Mouse (Mus musculus) embryo, embryonic 11.5 days (tissue): ENCODE data around the gene Tcp11.

Experiments
- DNase-seq: peaks from one replicate; pipeline ENCODE4 v3.0.0-alpha.2; 2012; ENCODE audit warnings: low read depth, low spot score

Tcp11 gene

DNA sequence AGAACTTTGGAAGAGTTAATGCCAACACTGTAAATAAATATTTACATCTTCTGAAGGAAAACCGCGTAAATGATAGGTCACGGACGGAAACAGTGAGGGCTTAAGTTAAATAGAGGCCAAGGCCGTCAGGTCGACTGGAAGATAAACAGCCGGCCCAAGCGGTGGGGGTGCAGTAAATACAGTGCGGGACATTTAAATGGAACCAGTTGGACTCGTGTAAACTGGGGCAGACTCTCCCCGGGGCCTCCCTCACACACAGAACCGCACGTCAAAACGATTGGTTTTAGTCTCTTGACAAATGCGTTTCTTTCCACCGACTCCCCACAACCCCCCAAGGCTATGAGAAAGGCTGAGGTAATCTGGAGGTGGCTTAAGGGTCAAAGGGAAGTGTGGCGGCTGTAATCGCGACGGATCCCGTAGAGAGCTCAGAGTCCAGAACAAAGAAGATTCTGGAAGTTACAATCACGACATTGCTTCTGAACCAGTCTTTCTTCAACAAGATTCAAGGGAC, 4.0 kb upstream of the Tcp11 start:
- DNase-seq = no peak

DNA sequence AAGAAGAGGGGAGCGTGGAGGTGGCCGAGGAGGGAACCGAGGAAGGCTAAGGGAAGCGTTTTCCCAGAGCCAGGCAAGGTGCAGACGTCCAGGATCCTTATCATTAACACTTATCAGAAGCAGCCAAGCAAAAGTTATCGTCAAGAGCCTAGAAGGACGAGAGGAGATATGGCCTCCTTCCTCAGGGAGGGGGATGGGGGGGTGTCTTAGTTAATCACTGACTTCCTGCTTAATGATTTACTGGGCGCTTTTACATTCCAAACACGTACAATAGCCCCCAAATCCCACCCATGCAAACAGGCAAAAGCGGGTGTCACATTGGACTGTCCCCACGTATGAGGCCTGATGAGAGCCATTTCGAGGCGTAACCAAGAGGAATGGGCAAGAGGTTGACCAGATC, 2.4 kb upstream of the Tcp11 start:
- DNase-seq = no peak

DNA sequence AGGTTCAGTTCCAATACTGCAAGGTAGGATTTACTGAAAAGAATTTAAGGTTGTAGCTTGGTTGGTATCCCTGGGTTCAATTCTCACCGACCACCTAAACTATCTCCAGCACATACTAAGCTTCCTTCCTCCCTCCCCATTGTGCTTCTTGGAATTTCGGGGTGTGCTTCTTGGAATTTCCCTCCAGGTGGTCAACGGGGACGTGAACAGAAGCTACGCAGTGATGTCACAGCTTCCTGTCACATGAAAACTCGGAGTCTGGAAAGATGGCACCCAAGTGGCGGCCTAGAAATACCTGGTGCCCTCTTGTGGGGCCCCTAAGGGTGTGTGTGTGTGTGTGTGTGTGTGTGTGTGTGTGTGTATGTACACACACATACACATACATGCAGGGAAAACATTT, 1.4 kb upstream of the Tcp11 start:
- DNase-seq = no peak

DNA sequence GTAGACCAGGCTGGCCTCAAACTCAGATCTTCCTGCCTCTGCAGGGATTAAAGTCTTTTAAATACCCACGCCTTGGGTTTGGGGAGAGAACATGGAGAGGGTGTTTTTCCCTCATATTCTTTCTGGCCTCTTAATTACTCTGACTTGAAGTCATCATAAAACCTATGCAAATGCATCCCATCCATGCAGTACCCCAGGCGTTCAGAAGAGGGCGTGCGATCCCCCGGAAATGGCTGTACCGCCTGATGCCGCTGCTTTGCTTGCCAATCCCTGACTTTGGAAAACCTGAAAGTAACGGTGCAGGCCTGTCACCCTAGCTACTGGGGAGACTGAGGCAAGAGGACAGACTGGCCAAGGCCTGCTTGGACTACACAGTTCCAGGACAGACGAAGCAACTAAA, 946 bp upstream of the Tcp11 start:
- DNase-seq = no peak

DNA sequence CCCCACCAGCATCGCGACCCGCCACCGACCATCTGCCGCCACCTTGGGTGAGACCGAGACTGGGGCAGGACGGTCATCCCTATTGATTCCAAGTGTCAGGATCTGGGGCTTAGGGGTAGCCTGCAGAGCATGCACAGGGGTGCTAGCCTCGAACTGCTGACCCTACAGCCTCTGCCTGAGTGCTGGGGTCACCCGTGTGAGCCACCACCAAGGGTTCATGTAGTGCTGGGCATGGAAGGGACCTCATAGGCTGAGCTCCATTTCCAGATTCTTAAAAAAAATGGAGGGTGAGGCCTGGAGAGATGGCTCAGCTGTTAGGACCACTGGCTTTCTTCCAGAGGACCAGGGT, 352 bp upstream of the Tcp11 start:
- DNase-seq = no peak

DNA sequence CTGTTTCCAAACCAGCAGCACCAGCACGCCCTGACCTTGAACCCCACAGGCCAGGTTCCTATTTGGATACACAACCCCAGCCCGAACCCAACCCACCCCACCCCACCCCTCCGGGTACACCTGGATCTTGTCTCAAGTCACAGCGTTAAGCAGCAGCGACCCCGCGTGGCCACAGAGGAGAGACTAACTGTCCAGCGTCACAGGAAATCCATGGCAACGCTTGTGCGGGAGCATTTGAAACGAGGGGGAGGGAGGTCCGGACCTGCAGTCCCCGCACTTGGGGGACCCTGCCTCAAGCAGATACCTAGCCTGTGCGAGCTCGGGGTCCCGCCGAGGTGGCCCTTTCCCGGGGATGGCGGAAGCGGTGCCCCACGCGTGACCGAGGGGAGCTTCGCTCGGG, 821 bp downstream of the Tcp11 start:
- DNase-seq = peak; percentile 89

DNA sequence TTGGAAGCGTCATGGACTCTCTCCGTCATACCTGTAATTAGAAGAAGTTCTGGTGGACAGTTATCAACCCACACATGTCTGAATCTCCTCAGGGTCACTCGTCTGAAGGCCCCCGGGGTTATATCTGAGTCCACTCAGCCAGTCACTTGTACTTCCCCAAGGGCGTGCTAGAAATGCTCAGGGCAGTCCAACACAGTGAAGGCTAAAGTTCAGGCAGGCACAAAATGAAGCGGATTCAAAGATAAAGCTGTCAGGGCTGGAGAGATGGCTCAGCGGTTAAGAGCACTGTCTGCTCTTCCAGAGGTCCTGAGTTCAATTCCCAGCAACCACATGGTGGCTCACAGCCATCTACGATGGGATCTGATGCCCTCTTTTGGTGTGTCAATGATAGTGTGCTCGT, 2.4 kb downstream of the Tcp11 start:
- DNase-seq = no peak

DNA sequence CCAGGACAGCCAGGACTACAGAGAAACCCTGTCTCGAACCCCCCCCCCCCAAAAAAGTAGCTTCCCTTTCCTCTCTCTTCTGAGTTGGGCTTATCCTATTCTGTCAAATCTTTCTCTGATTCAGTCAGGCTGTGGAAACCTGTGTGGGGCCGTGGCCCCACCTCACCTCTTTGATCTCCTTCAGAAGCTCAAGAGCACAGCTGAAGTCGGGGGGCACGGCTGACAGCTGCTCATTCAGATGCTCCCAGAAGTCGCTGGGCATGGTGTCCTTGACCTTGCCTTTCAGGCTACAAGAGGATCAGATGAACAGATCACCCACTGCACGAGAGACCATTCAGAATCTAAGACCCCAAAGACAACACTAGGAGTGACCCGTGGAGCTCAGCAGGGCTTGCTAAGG, 6.0 kb downstream of the Tcp11 start:
- DNase-seq = no peak

DNA sequence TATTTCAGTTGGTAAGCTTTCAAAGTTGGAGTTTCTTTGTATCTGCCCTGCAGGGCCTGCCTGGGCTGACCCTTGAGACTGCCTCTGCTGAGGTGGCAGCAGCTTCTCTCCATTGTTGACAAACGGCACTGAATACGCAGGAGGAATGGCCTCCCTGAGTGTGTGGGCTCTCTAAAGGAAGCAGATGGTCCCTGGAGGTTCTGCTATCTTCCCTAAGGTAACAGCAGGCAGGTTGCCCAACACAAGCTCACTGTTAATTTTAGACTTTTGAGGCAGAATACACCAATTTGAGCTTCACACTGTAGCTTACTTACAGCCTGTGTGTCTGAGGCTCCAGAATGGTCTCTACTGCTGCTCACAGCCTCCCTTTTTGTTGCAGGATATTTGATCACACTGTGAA, 7.7 kb downstream of the Tcp11 start:
- no peak for DNase-seq

DNA sequence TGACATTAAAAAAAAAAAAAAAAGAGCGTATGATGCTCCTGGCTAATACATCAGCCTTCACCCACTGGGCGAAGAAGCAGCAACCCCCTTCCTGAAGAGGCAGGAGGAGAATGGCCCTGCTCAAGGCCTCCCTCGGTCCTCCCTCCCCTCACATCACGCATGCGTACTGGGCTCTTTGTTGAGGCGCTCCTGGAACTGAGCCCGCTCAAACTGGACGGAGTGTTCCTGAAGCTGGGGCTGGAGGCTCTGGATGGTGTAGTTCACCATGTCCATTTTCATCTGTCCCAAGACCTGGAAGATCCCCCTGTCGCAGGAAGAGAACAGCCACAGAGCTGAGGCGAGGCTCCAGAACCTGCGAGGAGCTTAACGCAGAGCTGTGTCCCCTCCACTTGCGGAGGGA, 10.2 kb downstream of the Tcp11 start:
- no peak for DNase-seq

DNA sequence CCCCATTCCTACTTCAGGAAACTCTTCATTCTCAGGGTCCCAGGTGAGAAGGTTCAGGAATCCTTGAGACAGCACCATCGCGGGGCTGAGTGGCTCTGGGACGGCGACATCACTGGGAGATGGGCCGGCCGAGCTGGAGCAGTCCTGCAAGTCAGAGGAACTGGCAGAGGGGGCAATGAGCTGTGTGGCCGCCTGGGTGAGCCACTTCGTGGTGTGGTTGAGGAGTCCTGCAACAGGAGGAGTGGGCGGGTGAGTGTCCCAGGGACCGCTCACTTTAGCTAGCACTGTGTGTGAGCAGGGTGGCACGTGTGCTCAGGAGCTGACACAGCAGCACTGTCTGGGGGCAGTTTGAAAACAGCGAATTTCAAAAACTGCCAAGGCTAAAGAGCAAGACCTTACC, 11.0 kb downstream of the Tcp11 start:
- DNase-seq = no peak

DNA sequence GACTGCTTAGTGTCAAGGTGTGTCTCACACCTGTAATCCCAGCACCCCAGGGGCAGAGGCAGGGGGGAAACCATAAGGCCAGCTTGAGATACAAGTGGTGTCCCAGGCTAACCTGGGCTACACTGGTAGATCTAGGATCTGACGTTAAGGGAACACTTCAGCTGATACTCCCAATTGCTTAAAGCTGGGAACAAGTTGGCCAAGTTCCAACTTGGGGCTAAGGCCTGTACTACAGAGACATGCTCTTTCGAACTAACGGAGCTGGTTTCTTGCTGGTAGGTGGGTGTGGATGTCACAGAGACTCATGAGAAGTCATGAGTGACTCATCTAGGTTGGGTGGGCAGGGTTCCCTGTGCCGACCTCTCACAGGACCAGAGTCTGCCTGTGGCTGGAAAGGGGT, 13.1 kb downstream of the Tcp11 start:
- DNase-seq = no peak

DNA sequence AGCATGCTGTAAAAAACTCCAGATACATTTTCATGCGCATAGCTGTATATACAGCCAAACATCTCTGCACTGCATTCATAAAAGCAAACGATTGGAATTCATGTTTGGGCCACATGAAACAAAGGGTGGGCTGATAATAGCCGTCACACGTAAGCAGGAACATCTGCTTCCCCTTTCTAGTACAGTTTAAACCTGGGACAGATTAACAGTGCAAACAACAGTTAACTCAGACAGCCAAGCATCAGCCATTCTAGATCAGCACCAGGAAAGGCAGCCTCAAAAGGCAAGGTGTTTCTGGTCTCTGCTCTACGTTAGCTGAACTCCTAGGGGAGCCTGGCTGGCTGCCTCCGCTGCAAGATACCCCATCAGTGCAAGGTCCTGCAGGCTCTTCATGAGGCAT, 17.3 kb downstream of the Tcp11 start:
- DNase-seq = no peak

DNA sequence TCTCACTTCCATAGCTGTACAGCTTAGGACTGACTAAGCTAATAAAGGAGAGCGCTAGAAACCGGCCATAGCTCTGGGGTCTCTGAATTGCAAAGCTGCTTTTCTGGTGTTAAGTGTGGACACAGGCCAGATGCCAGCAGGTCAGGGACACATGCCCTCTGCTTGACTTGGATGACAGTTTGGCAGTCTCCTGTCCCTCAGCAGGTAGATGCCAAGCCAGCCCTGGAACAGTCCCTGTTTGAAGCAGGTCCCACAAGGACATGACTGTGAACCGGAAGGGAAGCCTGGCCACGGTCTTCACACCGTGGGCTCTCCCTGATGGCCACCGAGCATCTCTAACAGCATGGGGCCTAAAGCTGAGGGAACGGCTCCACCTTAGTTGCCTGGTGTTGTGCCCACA, 17.7 kb downstream of the Tcp11 start:
- no peak for DNase-seq

DNA sequence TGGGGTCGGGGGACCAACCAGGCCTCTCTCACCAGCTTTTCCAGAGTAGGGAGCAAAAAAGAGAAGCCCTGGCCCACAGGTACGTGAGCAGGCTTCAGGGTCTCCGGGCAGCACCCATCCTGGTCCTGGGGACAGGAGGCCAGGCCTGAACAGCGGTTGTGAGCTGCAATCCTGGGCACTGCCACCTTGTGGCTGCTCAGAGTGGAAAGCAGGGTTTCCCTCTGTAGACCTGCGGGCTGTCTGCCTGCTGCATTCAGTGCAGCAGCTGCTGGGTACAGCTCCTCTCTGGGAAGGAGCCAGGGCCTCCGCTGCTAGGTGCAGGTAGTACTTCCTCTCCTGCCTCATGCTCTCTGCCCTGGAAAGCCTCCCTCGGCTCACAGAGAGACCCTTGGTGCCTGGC, 19.0 kb downstream of the Tcp11 start:
- DNase-seq = no peak

DNA sequence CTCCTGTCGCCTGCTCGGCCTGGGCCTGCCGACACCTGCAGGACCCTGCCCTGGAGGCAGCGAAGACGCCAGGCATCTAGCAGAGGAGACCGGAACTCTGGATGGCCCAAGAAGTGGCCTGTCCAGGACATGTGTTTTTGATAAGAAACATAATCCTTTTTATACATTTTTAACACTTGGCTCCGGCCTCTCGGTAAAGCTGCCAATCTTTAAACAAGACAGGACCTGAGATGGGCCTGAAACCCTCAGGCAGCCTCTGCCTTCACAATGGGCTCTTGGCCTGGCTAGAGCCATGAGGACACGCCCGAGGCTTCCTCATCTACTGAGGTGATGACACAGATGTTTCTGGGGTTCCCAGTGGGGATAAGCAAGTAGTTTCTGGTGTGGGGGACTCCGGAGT, 19.8 kb downstream of the Tcp11 start:
- DNase-seq = no peak

DNA sequence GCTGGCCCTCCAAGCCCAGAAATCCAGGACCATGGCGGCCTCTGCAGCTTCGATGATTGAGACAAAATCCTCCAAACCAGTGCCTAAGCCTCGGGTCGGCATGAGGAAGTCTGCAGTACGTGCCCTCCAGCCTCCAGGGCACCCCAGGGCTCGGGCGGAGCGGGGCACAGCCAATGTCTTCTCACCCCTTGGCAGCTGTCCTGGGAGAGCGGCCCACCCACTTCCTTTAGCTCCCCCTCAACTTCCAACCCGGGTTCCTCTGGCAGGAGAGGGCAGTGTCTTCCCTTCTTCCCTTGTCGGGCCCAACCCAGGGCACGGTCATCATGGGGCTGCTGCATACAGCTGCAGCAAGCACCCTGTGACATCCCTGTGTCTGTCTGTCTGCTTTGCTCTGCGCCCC, 22.1 kb downstream of the Tcp11 start:
- no peak for DNase-seq

DNA sequence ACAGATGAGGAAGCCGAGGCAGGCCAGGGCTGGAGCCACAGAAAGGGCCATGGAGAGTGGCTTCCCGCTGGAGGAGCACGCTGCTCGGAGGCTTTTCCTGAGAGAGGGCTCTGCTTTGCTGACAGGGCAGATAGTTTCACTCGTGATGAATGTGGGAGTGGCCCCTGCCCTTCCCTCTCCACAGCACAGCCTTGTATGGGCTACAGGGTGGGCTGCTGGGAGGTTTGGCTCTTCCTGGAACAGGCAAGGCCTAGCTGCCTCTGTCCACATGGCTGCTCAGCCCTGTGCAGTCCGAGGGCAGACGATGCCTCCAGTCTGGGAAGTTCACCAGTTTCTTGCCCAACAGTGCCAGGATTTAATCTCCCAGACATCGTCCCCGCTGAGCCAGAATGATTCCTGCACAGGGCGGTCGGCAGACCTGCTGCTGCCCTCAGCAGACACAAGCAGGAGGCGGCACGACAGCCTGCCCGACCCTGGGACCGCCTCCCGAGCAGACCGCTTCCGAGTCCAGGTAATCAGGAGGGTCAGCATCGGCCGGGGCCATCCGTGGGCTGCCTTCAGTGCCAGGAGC, 28.1 kb downstream of the Tcp11 start:
- DNase-seq = no peak

DNA sequence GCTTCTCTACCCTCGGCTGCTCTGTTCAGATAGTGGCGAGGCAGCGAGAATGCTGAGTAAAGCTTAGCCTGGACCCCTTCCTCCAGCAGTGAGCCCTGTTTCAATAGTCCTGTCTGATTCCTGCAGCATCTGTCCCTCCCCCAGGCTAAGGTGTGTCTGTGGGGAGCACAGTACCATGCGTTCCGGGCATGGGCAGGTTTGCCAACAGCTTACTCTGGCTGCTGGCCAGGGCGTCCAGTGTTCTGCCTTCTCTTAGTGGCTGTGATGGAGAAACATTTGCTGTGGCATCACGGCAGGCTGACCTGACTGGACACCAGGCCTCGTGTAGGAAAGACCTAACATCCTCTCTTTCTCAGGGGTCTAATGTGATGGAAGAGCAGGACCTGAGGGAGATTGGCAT, 30.2 kb downstream of the Tcp11 start:
- DNase-seq = no peak

DNA sequence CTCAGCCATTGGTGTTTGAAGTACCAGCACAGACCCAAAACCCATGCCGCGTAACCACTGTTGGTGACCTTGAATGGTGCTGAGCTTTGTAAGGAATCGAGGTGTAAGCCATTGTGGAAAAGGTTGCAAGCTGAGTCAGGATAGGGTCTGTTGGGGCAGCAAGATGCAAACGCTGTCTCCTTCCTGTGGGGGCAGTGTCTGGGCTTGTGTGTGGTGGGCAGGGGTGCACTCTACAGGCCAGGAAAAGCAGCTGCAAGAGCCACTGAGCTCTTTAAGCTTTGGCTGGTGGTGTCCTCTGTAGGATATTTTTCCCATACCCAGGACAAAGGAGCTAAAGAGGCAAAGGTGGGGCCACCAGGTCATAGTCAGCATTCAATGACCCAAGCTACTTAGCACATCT, 32.0 kb downstream of the Tcp11 start:
- no peak for DNase-seq

DNA sequence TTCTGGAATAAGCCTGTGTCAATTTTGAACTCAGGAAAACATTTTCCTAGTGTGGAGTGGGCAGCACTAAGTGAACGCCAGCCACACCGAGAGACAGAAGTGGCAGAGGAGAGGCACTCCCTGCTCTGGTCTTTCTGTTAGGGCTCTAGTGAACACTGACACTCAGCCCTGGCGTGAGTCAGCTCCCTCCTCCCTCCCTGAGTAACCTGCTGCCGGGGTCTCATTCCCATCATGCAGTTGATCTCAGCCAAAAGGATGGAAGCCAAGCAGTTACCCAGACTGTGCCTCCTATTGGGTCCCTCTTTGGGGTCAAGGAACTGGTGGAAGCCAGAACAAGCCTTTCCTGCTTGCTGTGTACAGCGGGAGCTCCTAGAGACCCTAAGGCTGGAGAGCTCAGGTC, 32.9 kb downstream of the Tcp11 start:
- DNase-seq = no peak

DNA sequence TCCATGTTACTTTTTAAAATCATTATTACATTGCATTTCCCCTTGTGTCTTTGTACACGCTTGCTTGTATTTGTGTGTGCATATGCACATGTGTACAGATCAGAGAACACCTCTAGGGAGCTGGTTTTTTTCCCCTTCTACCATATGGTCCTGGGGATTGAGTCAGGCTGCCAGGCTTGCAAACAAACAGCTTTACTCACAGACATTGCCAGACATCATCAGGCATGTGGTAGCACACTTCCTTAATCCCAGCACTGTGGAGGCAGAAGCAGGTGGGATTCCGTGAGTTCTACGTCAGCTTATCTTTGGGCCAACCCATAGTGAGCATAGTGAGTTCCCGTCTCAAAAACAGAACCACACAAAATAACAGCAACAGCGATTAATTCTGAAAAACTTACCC, 33.4 kb downstream of the Tcp11 start:
- no peak for DNase-seq

DNA sequence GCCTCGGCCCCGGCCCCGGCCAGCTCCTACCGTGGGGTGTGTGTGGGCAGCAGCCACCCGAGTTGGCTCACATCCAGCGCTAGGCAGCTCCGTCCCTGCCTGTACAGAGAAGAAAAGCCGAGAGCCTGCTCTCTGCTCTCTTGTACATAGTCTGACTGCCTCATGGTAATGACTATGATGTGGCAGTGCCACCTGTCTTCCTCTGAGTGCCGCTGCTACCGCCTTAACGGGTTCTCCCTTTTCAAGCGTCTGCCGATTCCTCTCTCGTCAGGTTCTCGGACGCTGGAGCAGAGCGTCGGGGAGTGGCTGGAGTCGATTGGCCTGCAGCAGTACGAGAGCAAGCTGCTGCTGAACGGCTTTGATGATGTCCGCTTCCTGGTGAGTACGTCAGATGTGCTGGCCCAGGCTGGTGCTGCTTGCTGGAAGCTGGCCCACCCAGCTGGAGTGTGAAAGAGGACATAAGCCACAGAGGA, 38.1 kb downstream of the Tcp11 start:
- no peak for DNase-seq

DNA sequence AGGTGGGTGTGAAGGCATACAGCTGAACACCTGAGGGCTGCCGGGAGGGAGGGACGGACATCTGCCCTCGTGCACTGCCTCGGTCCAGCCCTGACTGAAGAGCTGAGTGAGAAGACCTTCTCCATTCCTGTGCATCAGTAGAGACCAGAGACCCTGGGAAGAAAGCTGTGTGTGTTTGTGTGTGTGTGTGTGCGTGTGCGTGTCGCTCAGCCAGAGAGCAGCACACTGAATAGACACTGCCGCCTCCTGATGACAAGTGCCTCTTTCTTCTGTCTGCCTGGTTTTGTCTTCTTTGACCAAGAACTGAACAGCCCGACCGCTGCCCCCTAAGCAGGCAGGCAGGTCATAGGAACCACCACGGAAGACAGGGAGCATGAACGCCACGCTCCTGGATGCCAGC, 39.1 kb downstream of the Tcp11 start:
- no peak for DNase-seq
